Mouse (Mus musculus): ENCODE measurements around the gene Selplg.
"Not testable (repeated sequence)": the region's sequence is repeated elsewhere in the genome, so short reads cannot be mapped to it uniquely, and the experiment has no call there.

The Selplg gene

DNA sequence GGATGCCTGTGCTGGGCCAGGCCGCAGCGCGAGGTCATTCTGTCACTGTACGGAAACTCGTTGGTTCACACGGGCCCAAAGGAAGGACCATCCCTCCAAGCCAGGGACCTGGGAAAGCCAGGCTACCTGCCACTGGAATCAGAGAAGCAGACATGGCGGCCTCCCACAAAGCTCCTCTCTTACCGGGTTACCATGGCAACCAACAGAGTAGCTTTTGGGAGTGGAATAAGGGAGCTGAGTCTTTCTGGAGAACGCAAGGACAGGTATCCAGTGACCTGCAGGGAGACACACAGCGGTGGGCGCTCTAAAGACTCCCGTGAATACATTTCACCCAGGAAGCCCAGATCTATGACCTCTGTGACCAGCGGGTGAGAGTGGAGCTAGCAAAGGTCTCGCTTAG, 13.9 kb downstream of the Selplg start:
- DNase-seq = no peak

DNA sequence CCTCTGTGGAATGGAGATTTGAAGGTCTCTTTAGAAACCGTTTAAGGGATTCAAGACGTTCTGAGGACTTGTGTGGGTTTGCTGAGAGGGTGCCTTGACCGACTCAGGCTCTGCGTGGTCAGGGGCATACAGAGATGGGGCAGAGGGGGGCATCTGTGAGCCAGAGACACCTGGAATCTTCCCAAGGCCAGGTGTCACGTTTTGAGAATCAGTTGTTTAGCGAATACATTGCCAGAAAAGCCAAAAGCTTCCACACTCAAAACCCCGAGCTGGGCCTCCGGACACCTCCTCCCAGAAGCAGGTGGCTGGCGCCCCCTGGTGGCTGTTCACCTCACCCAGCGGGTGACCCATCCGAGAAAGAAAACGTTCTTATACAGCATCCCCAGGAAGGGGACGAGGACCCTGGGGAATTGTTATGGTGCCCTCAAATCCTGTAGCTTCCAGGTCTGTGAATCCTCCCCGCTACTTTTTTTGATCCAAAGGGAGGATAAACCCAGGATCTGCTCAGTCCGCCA, 16.7 kb downstream of the Selplg start:
- DNase-seq = peak; percentile 47

DNA sequence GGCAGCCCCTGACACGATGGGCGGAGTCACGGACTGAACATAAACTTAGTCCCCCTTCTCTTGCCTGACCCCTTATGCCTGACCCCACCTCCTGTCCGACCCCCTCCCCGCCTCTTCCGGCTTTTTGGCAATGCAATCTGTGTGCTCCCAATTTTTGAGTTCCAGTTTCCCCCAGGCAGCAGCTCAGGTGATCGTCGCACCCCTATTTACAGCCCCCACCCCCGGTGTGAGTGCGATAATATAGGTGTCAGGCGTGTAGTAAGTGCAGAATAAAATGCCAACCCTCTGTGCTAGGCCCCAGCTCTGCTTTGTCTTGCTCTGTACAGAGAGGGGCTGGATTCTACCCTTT, 17.4 kb downstream of the Selplg start:
- DNase-seq = no peak

DNA sequence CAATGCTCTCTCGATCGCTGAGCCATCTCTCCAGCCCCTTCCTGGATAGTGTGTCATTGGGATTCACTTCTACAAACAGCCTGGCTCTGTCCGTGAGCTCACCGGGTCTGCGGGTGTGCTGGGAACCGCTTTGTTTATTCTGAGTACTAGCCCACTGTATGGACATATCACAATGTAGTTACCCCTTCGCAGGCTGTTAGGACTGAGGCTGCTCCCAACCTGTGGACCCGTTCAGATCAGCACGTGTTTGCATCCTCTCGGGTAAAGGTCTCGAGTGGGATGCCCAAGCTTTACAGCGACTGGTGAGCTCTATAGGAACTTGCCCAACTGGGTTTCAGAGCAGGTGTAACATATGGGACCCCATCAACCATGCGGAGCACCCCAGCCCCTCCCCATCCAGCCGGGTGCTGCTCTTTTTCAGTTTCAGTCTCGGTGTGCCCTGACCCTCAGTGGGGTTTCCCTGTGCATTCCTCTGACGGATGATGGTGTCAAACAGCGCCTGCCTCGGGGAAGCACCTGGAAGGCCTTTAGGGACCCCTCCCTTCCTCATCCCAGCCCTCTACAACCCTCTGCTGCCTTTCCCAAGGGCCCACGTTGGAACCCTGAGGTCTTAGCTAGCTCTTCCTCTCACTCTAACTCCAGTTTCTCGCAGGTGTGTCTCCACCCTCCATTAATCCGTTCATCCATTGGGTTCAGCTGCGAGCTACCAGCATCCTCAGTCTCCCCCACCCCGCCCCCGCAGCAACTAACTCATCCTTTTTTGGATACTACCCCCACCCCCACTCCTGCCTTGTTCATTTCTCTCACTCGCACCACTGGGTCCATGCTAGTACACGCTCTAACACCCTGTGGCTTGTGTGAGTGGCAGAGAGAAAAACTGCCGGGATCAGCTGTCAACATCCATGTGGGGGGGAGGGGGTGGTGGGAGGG, 18.1 kb downstream of the Selplg start:
- no peak for DNase-seq

DNA sequence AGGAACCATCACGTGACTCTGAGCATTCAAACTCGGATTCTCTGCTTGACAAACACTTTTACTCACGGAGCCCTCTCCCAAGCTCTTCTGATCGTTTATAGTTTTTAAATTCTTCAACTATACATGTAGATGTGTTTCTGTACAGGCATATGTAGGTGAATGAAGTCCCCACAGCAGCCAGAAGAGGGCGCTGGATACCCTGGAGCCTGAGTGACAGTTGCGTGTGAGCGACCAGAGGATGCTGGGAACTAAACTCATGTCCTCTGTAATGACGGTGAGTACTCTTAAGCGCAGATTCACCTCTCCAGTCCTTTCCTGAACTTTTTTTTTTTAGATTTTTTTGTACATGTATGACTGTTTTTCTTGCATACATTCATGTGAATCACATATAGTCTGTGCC, 18.8 kb downstream of the Selplg start:
- DNase-seq = no peak

DNA sequence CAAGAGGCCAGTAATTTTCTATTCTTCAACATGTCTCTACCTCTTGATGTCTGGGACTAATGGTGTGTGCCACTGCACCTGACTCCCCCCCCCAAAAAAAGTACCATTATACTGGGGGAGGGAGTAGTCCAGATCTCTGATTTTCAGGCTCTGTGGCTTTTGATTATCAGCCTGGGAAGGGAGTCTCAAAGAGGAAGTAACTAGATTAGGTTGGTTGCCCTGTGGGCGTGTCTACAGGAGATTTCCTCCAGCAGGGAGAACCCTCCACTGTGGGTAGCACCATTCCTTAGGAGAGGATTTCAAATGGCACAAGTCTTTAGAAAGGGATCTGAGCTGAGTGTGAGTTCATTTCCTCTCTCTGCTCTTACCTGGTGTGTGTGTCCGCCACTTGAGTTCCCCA, 19.8 kb downstream of the Selplg start:
- no peak for DNase-seq

DNA sequence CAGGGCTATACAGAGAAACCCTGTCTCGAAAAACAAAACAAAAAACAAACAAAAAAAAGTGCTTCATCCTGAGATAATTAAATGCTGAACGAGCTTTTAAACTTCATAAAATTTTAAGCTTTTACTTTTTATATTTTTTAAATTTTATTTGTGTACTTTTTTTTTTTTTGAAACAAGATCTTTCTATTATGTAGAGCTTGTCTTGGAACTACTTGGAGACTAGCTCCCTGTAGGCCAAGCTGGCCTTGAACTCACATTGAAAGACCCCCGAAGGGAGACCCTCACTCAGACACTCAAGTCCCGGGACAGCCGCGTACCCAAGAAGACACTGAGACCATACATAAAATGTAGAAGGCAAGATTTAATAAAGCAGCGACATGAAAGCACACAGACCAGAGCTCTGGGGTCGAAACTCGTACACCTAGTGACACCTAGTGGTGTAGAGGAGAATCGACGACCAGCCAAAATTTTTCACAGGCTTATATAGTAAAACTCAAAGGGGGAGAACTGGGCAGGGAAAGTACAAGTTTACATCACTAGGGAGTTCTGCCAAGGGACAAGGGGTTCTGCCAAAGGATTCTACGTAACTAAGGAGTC, 20.5 kb downstream of the Selplg start:
- DNase-seq = not testable (repeated sequence)

DNA sequence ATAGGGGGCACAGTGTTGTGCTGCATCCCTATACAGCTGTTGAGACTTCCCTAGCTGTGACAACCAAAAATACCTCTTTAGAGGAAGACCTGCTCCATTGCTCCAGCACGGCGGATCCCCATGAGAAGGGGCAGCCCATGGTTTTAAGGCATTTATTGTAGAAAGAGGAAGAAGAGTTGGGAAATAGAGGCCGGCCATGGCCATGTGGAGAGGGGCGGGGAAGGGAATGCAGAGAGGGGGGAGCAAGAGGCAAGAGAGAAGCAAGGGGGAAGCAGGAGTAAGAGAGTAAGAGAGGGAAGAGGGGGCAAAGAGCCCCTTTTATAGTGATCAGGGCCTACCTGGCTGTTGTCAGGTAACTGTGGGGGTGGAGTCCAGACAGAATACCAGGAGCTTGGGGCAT, 22.3 kb downstream of the Selplg start:
- DNase-seq = no peak

DNA sequence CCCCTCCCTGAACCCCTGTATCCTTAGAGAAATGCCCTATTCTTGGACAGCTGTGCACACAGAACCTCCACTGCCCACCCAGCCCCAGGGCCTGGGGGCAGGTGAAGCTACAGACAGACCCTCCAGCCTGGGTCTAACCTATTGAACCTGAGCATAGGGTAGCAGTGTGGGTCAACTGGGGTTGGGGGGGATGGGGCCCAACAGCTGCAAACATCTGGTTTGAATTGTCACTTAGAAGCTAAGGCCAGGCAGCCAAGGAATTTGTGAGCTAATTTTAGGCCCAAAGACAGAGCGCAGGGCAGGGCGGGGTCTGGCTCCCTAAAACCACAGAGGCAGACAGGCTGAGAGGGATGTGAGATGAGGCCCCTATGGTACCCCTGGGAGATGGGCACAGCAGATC, 24.3 kb downstream of the Selplg start:
- DNase-seq = no peak

DNA sequence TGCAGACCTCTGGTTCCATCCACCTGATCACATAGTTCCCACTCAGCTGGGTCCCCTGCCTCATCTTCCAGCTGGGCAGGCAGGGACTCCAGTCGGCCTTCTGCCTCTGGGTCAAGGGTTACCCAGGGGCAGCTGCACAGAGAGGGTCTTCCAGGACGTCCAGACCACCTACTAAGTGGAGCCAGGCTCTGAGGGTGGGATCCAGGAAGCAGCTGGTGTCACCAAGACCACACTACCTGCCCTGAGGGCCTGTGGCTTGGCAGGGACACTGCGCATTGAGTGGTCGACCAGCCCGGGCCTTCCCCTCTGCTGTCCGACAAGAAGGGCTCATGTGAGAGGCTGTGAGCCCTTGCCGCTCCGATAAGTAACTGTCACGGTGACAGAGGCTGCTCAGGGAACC, 24.7 kb downstream of the Selplg start:
- no peak for DNase-seq

DNA sequence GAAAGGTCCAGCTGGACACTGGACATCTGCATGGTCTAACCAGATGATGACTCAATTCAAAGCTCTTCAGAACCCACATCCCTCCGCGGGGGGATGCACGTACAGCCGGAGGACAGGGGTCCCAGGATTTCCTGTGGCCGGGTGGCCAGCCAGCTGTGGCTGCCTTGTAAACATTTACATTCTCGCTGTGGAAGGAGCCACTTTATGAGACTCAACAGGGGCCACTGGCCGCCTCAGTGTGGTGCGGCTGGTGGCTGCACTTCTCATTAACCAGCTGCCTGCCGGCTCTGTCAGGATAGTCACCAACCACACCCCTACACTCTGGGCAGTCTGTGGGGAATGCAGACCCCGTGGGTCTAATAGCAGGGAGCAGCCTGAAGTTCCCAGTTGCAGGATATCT, 26.0 kb downstream of the Selplg start:
- DNase-seq = no peak

DNA sequence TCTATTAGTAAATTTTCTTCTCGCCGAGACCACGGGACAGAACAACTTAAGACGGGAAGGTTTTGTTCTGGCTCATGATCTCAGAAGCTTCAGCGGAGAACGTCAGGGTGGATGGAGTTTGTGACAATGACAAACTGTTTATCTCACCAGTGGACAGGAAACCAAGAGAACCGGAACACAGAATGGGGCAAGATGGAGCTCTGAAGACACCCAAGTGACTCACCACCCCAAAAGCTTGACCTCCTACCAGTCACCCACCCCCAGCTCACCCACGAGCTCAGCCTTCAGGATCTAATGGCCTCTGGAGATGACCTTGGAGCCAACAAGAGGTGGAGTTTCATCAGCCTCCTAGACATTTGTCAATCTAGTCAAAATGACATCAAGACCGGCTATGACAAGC, 27.1 kb downstream of the Selplg start:
- no peak for DNase-seq

DNA sequence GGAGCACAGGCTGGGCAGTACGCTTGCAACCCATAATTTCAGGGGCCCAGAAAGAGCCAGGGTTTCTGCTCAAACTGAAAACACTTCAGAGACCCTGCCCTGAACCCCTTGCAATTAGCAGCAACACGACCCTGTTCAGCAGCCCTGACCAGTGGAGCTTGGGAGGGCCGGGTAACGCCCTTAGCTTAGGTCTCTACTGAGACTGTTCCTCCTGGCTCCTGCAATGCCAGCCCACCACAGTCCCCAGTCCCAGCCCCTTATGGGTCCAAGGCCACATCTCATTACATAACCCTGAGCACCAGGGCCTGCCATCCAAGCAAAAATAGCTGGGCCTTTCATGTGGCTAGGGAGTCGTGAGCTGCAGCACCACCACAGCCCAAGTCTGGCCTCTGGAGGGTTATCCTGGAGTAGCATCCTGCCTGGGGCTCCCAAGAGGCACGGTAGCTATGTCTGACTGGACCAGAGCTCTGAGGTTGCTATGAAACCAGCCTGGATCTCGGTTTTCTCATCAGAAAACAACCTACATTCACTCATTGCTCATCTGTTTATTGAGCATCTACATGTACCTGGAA, 28.0 kb downstream of the Selplg start:
- no peak for DNase-seq

DNA sequence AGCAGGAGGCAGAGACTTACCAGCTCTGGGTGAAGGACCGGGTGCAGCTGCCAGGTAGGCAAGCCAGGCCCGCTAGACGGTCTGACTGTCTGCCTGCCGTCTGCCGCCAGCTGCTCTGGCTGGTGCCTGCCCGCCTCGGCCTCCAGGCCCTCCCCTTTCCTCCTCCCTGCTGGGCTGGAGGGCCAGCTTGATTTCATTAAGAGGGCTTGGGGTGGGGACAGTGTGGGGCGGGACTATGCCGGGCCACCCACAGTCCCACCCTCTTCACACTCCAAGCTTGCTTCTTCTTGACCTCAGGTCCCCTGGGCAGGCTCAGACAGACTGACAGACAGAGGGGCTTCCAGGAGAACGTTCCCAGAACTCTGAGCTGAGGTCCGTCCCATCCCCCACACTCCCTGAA, 32.2 kb downstream of the Selplg start, which contains the start of gene Tmem119:
Gene Tmem119, minus strand, starts transcription at position 237 of the 400 bp plus-strand sequence.
- no peak for DNase-seq

DNA sequence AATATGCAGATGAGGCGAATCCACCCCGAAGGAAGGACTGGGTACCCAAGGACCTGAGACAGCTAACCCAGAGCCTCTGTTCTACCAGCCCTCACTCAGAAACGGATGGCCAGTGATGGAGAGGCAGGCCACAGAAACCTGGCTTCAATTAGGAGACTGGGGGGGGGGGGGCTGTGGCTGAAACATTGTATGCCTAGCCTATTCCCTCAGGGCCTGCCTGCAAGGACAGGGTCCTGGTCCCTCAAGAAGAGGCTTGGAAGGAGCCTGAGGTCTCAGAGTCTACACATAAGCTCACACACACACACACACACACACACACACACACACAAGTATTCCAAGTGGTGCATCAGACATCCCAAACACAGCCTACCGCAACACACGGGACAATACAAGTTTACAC, 32.8 kb downstream of the Selplg start:
- DNase-seq = no peak

DNA sequence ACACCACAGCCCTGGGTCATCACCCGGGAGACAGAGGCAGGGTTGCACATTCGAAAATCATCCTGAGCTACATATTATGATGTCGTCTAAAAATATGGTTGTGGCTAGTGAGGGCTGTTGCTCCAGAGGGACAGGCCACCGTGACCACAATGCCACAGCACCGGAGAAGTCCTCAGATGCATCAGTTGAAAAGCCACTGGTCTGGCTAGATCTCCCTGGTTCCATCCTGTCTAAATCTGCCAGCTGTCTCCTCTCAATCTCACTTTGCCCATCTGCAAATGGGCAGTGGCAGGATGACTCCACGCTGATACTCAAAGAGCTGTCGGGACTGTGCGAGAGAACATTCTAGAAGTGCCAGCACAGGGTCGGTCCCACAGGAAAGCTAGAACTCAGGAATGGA, 33.9 kb downstream of the Selplg start:
- DNase-seq = no peak

DNA sequence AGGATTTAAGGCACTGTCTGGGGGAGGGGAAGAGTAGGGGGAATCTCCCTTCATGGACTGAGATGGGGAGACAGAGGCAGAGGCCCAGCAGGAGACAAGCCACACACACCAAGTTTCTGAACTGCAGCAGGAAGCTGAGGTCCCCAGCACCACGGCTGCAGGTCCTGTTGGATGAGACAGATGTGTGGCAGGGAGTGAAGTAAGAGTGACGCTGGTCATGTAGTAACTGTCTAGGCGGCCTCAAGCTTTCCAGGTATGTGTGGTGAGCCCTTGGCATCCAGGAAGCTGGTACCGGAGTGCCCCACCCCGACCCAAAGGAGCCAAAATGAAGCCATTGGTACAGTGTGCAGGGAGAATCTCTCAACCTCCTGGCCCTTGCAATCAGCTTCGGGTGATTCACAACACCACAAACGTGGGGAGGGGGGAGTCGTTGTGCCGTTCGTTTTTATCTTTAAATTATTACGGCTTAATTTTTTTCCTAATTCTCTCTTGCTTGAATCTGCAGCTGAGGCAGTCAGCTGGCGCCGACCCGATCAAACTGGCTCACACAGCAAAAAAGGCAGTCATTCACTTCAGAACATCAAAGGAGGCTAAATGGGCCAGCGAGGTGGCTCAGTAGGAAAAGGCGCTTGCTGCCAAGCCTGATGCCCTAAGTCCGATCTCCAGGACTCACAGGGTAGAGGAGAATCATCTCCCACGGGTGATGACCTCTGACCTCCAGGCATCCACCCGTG, 35.1 kb downstream of the Selplg start:
- DNase-seq = no peak

DNA sequence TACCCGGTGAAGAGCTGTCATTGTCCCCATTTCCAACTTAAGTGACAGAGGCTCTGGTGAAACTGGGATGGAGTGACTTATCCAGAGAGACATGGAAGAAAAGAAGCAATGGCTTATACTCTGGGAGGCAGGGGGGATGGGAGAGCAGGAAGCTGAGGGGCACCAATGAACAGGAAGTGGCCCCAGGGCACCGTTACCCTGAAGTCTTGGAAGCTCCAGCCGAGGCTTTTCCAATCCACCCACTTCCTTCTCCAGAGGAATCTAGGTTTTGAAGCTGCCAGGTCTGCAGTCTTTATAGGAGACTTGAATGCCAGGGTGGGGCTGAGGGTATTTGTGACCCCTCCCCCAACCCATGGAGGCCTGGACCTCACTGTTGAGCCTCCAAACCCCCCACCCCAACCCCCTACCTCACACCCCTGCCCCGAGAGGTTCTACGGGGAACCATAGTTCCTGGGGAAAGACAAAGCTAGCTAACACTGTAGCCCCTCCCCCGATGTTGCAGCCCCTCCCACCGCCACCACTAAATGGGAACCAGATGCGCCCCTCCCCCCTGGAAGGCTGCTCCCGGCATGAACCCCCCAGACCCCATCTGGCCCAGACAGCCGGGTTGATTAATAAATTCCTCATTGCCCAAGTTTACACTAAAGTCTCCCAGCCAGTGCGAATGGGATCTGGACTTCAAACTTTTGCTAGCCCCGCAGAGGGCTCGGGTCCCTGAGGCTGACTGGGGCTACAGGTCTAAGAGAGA, 35.9 kb downstream of the Selplg start:
- no peak for DNase-seq

DNA sequence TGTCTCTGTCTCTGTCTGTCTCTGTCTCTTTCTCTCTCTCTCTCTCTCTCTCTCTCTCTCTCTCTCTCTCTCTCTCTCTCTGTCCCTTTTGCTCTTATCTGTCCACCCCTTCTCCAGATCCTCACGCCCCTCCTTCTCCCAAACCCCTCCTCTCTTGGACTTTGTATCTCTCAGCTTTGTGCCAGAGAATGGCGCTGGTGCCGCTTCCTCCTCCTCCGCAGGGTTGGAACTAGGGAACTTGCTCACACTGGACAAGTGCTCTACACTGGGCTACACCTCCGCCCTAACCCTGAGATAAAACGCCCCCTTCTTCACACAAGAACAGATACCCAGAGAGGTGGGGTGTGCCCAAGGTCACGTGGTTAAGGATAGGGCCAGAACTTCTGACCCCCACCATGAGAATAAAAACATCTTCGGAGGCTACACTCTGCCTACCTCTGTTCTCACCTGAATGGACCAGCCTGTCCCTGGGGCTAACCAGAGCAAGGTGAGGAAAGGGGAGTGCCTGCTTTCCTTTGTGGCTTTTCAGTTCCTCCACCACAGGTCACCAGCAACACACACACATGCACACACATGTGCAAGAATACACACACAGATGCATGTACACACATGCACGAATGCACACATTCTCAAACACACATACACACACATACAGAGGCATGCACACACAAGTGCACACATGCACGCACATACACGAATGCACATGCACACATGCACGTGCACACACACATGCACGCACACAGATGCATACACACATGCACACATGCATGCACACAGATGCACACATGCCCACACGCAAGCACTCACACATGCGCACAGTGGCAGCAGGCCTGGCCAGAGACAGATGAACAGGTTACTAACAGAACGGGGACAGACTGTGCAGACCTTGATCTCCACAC, 41.0 kb downstream of the Selplg start:
- no peak for DNase-seq

DNA sequence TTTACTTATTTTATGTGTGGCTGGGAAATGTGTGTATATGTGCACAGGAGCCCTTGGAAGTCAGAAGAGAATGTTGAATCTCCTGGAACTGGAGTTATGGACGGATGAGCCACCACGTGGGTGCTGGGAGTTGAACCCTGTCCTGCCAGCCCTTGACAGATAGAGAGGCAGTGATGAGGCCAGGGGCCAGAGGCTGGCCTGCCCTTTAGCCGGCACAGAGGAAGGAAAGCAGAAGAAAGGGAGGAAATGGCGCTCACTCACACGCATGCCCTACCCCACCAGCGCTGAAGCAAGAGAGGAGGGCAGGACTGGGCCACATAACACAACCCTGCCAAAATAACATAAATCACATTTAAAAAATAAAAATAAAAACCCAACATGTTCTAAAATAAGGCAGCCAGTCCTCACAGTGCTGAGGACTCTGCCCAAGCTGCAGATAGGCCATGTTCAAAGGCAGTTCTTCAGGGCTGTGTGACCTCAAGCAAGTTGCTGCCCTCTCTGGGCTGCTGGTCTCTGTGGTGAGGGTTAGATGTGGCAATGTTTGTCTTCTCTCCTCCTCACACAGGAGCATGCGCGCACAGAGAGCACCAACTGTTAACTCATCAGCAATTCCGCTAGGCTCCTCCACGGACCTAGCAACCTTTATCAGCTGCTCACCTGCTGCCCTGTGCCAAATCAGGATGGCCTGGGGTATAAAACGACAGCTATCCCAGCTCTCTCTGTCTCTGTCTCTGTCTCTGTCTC, 41.8 kb downstream of the Selplg start:
- no peak for DNase-seq
